Mouse (Mus musculus): ENCODE data around the gene Dis3l2. TPM values are rescaled to one million over a fixed set of nuclear protein-coding genes. Genes with fewer than 3 reads are reported as not detected.

Gene Dis3l2
- polyA plus RNA-seq, 1 experiment: 22.6 TPM

GRCm38 (mm10) chr1:87035532-87036161, 332.0 kb downstream of the Dis3l2 start:
- no peak for DNase-seq
- H3K27ac ChIP-seq (ENCODE audit: insufficient read depth, low read length): no peak overlapping the region
- H3K4me1 ChIP-seq (ENCODE audit: control insufficient read depth, insufficient read depth, low read length): peaks cover 27% of the 10 kb centered on the region
- 78% methylated on average over 4 of the region's 4 CpGs for WGBS
- no peaks in the 10 kb centered on the region for H3K27me3 ChIP-seq (ENCODE audit: control insufficient read depth, insufficient read depth, low read length)
- no peak overlapping the region for H3K4me3 ChIP-seq (replicated peaks; ENCODE audit: insufficient read depth, low read depth, low read length)
- TF ChIP-seq CTCF (IDR thresholded peaks at IDR 0.05; ENCODE audit: borderline replicate concordance, insufficient read depth, low read depth, low read length): no peak
- TF ChIP-seq POLR2A (IDR thresholded peaks at IDR 0.05; ENCODE audit: borderline replicate concordance, insufficient read depth, low read length): no peak

- H3K27me3 ChIP-seq (ENCODE audit: control insufficient read depth, insufficient read depth, low read length): no peaks in the 10 kb centered on the region
- H3K4me3 ChIP-seq (replicated peaks; ENCODE audit: insufficient read depth, low read depth, low read length): no peak overlapping the region
- no peak for TF ChIP-seq CTCF (IDR thresholded peaks at IDR 0.05; ENCODE audit: borderline replicate concordance, insufficient read depth, low read depth, low read length)
- TF ChIP-seq POLR2A (IDR thresholded peaks at IDR 0.05; ENCODE audit: borderline replicate concordance, insufficient read depth, low read length): no peak
- no peak for DNase-seq
- H3K4me1 ChIP-seq (ENCODE audit: control insufficient read depth, insufficient read depth, low read length): peaks cover 27% of the 10 kb centered on the region
- WGBS: 94% methylated on average over 3 of the region's 3 CpGs
- no peak overlapping the region for H3K27ac ChIP-seq (ENCODE audit: insufficient read depth, low read length)
These were observed 332.7 kb downstream of the Dis3l2 start for GRCm38 (mm10) chr1:87036334-87036733.

GRCm38 (mm10) chr1:87038477-87039070, 335.0 kb downstream of the Dis3l2 start:
- 100% methylated on average over 2 of the region's 2 CpGs for WGBS
- Histone ChIP-seq H3K4me1 (ENCODE audit: control insufficient read depth, insufficient read depth, low read length) (peaks cover 7% of the 10 kb centered on the region; the same call in 1 of the 2 replicates), H3K27me3 (ENCODE audit: control insufficient read depth, insufficient read depth, low read length) (no peaks in the 10 kb centered on the region), H3K27ac (ENCODE audit: insufficient read depth, low read length) (no peak overlapping the region), H3K4me3 (replicated peaks; ENCODE audit: insufficient read depth, low read depth, low read length) (no peak overlapping the region)
- no peak for TF ChIP-seq CTCF (IDR thresholded peaks at IDR 0.05; ENCODE audit: borderline replicate concordance, insufficient read depth, low read depth, low read length)
- TF ChIP-seq POLR2A (IDR thresholded peaks at IDR 0.05; ENCODE audit: borderline replicate concordance, insufficient read depth, low read length): no peak
- DNase-seq: no peak

- no peaks in the 10 kb centered on the region for H3K4me1 ChIP-seq (ENCODE audit: control insufficient read depth, insufficient read depth, low read length)
- no peak overlapping the region for H3K27ac ChIP-seq (ENCODE audit: insufficient read depth, low read length)
- WGBS: 46% methylated on average over 3 of the region's 3 CpGs
These were observed 337.5 kb downstream of the Dis3l2 start for GRCm38 (mm10) chr1:87041119-87041518.

GRCm38 (mm10) chr1:87041814-87042438, 338.3 kb downstream of the Dis3l2 start:
- no peak overlapping the region for H3K27ac ChIP-seq (ENCODE audit: insufficient read depth, low read length)
- WGBS: 0% methylated on average over 1 of the region's 1 CpGs
- H3K4me1 ChIP-seq (ENCODE audit: control insufficient read depth, insufficient read depth, low read length): no peaks in the 10 kb centered on the region
- no peaks in the 10 kb centered on the region for H3K27me3 ChIP-seq (ENCODE audit: control insufficient read depth, insufficient read depth, low read length)
- no peak overlapping the region for H3K4me3 ChIP-seq (replicated peaks; ENCODE audit: insufficient read depth, low read depth, low read length)
- peak; percentile 66 to 82 for DNase-seq
- TF ChIP-seq CTCF (IDR thresholded peaks at IDR 0.05; ENCODE audit: borderline replicate concordance, insufficient read depth, low read depth, low read length) (peak; percentile 97), POLR2A (IDR thresholded peaks at IDR 0.05; ENCODE audit: borderline replicate concordance, insufficient read depth, low read length) (no peak)

More at GRCm38 (mm10) chr1:87041119-87041518, 337.5 kb downstream of the Dis3l2 start:
- Histone ChIP-seq H3K4me3 (replicated peaks; ENCODE audit: insufficient read depth, low read depth, low read length) (no peak overlapping the region), H3K27me3 (ENCODE audit: control insufficient read depth, insufficient read depth, low read length) (no peaks in the 10 kb centered on the region)
- TF ChIP-seq CTCF (IDR thresholded peaks at IDR 0.05; ENCODE audit: borderline replicate concordance, insufficient read depth, low read depth, low read length) (peak; percentile 70; the same call in 1 of the 2 replicates), POLR2A (IDR thresholded peaks at IDR 0.05; ENCODE audit: borderline replicate concordance, insufficient read depth, low read length) (no peak)
- peak; percentile 47 to 71 for DNase-seq

GRCm38 (mm10) chr1:87050072-87050471, 346.5 kb downstream of the Dis3l2 start:
- Histone ChIP-seq H3K27me3 (ENCODE audit: control insufficient read depth, insufficient read depth, low read length) (no peaks in the 10 kb centered on the region), H3K4me3 (replicated peaks; ENCODE audit: insufficient read depth, low read depth, low read length) (no peak overlapping the region), H3K4me1 (ENCODE audit: control insufficient read depth, insufficient read depth, low read length) (peaks cover 3% of the 10 kb centered on the region; the same call in 1 of the 2 replicates), H3K27ac (ENCODE audit: insufficient read depth, low read length) (no peak overlapping the region)
- no peak for TF ChIP-seq POLR2A (IDR thresholded peaks at IDR 0.05; ENCODE audit: borderline replicate concordance, insufficient read depth, low read length)
- no peak for TF ChIP-seq CTCF (IDR thresholded peaks at IDR 0.05; ENCODE audit: borderline replicate concordance, insufficient read depth, low read depth, low read length)
- DNase-seq: no peak
- 26% methylated on average over 3 of the region's 3 CpGs for WGBS

- no peaks in the 10 kb centered on the region for H3K27me3 ChIP-seq (ENCODE audit: control insufficient read depth, insufficient read depth, low read length)
- no peak for DNase-seq
- no peak overlapping the region for H3K27ac ChIP-seq (ENCODE audit: insufficient read depth, low read length)
- no peak overlapping the region for H3K4me3 ChIP-seq (replicated peaks; ENCODE audit: insufficient read depth, low read depth, low read length)
- no peak for TF ChIP-seq CTCF (IDR thresholded peaks at IDR 0.05; ENCODE audit: borderline replicate concordance, insufficient read depth, low read depth, low read length)
- no peak for TF ChIP-seq POLR2A (IDR thresholded peaks at IDR 0.05; ENCODE audit: borderline replicate concordance, insufficient read depth, low read length)
- WGBS: 65% methylated on average over 1 of the region's 1 CpGs
- H3K4me1 ChIP-seq (ENCODE audit: control insufficient read depth, insufficient read depth, low read length): peaks cover 3% of the 10 kb centered on the region; the same call in 1 of the 2 replicates
These were observed 347.1 kb downstream of the Dis3l2 start for GRCm38 (mm10) chr1:87050700-87051099.

All from cerebellum, adult 2 months (tissue).